Mouse (Mus musculus): ENCODE measurements around the gene Cdkn1b. TPM values are rescaled to one million over a fixed set of nuclear protein-coding genes. Genes with fewer than 3 reads are reported as not detected.

Cdkn1b gene
- polyA plus RNA-seq, 1 experiment from 2014 or later, result 17.0 TPM

- Histone ChIP-seq H3K4me1 (replicated peaks) (peaks cover 44% of the 10 kb centered on the region), H3K27me3 (no peaks in the 10 kb centered on the region), H3K4me3 (no peak overlapping the region), H3K9ac (no peak overlapping the region), H3K36me3 (no peaks in the 10 kb centered on the region), H3K4me2 (no peak overlapping the region), H3K27ac (replicated peaks) (no peak overlapping the region), H3K9me3 (no peaks in the 10 kb centered on the region)
- WGBS, result 68% methylated on average over 4 of the region's 4 CpGs
- ATAC-seq (ENCODE audit: low FRiP score, low read depth), result no peak
These were observed 5.6 kb downstream of the Cdkn1b start for GRCm38 (mm10) chr6:134925673-134926337.

- no peak for ATAC-seq (ENCODE audit: low FRiP score, low read depth)
- Histone ChIP-seq H3K27me3 (no peaks in the 10 kb centered on the region), H3K9me3 (no peaks in the 10 kb centered on the region), H3K4me1 (replicated peaks) (peaks cover 44% of the 10 kb centered on the region), H3K36me3 (no peaks in the 10 kb centered on the region), H3K27ac (replicated peaks) (peak overlapping the region; percentile 88; the same call in 1 of the 2 replicates), H3K9ac (no peak overlapping the region), H3K4me3 (peak overlapping the region; percentile 65), H3K4me2 (peak overlapping the region; percentile 84)
- 31% methylated on average over 3 of the region's 3 CpGs for WGBS
These were observed 6.1 kb downstream of the Cdkn1b start for GRCm38 (mm10) chr6:134926338-134926705.

- no peaks in the 10 kb centered on the region for H3K9me3 ChIP-seq
- WGBS, result under 1% methylated on average over 63 of the region's 63 CpGs
- ATAC-seq (ENCODE audit: low FRiP score, low read depth), result peak; percentile 65
These were observed 6.8 kb downstream of the Cdkn1b start for GRCm38 (mm10) chr6:134926803-134927594.

GRCm38 (mm10) chr6:134927595-134928095 is 7.4 kb downstream of the Cdkn1b start:
- Histone ChIP-seq H3K9ac (peak overlapping the region; percentile 52), H3K4me1 (replicated peaks) (peaks cover 34% of the 10 kb centered on the region), H3K9me3 (no peaks in the 10 kb centered on the region), H3K4me3 (peak overlapping the region; percentile 65), H3K4me2 (peak overlapping the region; percentile 84), H3K27me3 (no peaks in the 10 kb centered on the region), H3K36me3 (no peaks in the 10 kb centered on the region), H3K27ac (replicated peaks) (peak overlapping the region; percentile 88)
- WGBS, result 4% methylated on average over 13 of the region's 13 CpGs
- peak; percentile 42; the same call in 1 of the 2 replicates for ATAC-seq (ENCODE audit: low FRiP score, low read depth)

More at GRCm38 (mm10) chr6:134926803-134927594, 6.8 kb downstream of the Cdkn1b start:
- Histone ChIP-seq H3K4me1 (replicated peaks) (peaks cover 40% of the 10 kb centered on the region), H3K4me3 (peak overlapping the region; percentile 65), H3K36me3 (no peaks in the 10 kb centered on the region), H3K27me3 (no peaks in the 10 kb centered on the region), H3K27ac (replicated peaks) (peak overlapping the region; percentile 88), H3K9ac (peak overlapping the region; percentile 52), H3K4me2 (peak overlapping the region; percentile 84)

- WGBS, result under 1% methylated on average over 63 of the region's 63 CpGs
- Histone ChIP-seq H3K9ac (peak overlapping the region; percentile 52), H3K27ac (replicated peaks) (peak overlapping the region; percentile 88), H3K4me3 (peak overlapping the region; percentile 65), H3K4me1 (replicated peaks) (peaks cover 30% of the 10 kb centered on the region), H3K4me2 (peak overlapping the region; percentile 84), H3K36me3 (no peaks in the 10 kb centered on the region), H3K27me3 (no peaks in the 10 kb centered on the region), H3K9me3 (no peaks in the 10 kb centered on the region)
- peak; percentile 91 for ATAC-seq (ENCODE audit: low FRiP score, low read depth)
These were observed 8.1 kb downstream of the Cdkn1b start for GRCm38 (mm10) chr6:134928096-134928888.

GRCm38 (mm10) chr6:134928889-134929310 is 8.7 kb downstream of the Cdkn1b start:
- no peaks in the 10 kb centered on the region for H3K27me3 ChIP-seq
- WGBS, result 1% methylated on average over 15 of the region's 15 CpGs
- H3K36me3 ChIP-seq, result no peaks in the 10 kb centered on the region
- peaks cover 24% of the 10 kb centered on the region for H3K4me1 ChIP-seq (replicated peaks)
- peak; percentile 31; the same call in 1 of the 2 replicates for ATAC-seq (ENCODE audit: low FRiP score, low read depth)
- peak overlapping the region; percentile 84 for H3K4me2 ChIP-seq
- peak overlapping the region; percentile 52 for H3K9ac ChIP-seq
- peak overlapping the region; percentile 65 for H3K4me3 ChIP-seq
- H3K27ac ChIP-seq (replicated peaks), result peak overlapping the region; percentile 88; the same call in 1 of the 2 replicates
- H3K9me3 ChIP-seq, result no peaks in the 10 kb centered on the region

GRCm38 (mm10) chr6:134929926-134930325 is 9.7 kb downstream of the Cdkn1b start:
- peaks cover 24% of the 10 kb centered on the region for H3K4me1 ChIP-seq (replicated peaks)
- peak overlapping the region; percentile 84 for H3K4me2 ChIP-seq
- 46% methylated on average over 4 of the region's 4 CpGs for WGBS
- H3K36me3 ChIP-seq, result no peaks in the 10 kb centered on the region
- no peak overlapping the region for H3K27ac ChIP-seq (replicated peaks)
- no peaks in the 10 kb centered on the region for H3K9me3 ChIP-seq
- no peaks in the 10 kb centered on the region for H3K27me3 ChIP-seq
- peak overlapping the region; percentile 14 for H3K4me3 ChIP-seq
- H3K9ac ChIP-seq, result no peak overlapping the region
- no peak for ATAC-seq (ENCODE audit: low FRiP score, low read depth)

- Histone ChIP-seq H3K9me3 (no peaks in the 10 kb centered on the region), H3K4me1 (replicated peaks) (peaks cover 24% of the 10 kb centered on the region), H3K9ac (no peak overlapping the region), H3K27me3 (no peaks in the 10 kb centered on the region), H3K27ac (replicated peaks) (no peak overlapping the region), H3K4me3 (peak overlapping the region; percentile 14), H3K36me3 (no peaks in the 10 kb centered on the region), H3K4me2 (peak overlapping the region; percentile 84)
- no peak for ATAC-seq (ENCODE audit: low FRiP score, low read depth)
- 79% methylated on average over 7 of the region's 7 CpGs for WGBS
These were observed 10.2 kb downstream of the Cdkn1b start for GRCm38 (mm10) chr6:134930383-134930782.

- Histone ChIP-seq H3K9ac (no peak overlapping the region), H3K27me3 (no peaks in the 10 kb centered on the region), H3K36me3 (no peaks in the 10 kb centered on the region), H3K9me3 (no peaks in the 10 kb centered on the region), H3K4me2 (0 out of 2 replicates have a peak overlapping the region, but pooled peaks have one; percentile 84), H3K4me3 (no peak overlapping the region), H3K4me1 (replicated peaks) (peaks cover 24% of the 10 kb centered on the region), H3K27ac (replicated peaks) (no peak overlapping the region)
- no peak for ATAC-seq (ENCODE audit: low FRiP score, low read depth)
- WGBS, result 85% methylated on average over 3 of the region's 3 CpGs
These were observed 10.9 kb downstream of the Cdkn1b start for GRCm38 (mm10) chr6:134931146-134931545.

- Histone ChIP-seq H3K4me3 (no peak overlapping the region), H3K27ac (replicated peaks) (no peak overlapping the region), H3K4me2 (peak overlapping the region; percentile 8; the same call in 1 of the 2 replicates), H3K4me1 (replicated peaks) (peaks cover 9% of the 10 kb centered on the region), H3K27me3 (no peaks in the 10 kb centered on the region), H3K9me3 (no peaks in the 10 kb centered on the region), H3K36me3 (no peaks in the 10 kb centered on the region), H3K9ac (no peak overlapping the region)
- no peak for ATAC-seq (ENCODE audit: low FRiP score, low read depth)
- WGBS, result 75% methylated on average over 12 of the region's 12 CpGs
These were observed 12.4 kb downstream of the Cdkn1b start for GRCm38 (mm10) chr6:134932486-134933206.

GRCm38 (mm10) chr6:134933207-134933558 is 13.0 kb downstream of the Cdkn1b start:
- 84% methylated on average over 2 of the region's 2 CpGs for WGBS
- Histone ChIP-seq H3K9ac (no peak overlapping the region), H3K4me2 (no peak overlapping the region), H3K9me3 (no peaks in the 10 kb centered on the region), H3K36me3 (no peaks in the 10 kb centered on the region), H3K4me1 (replicated peaks) (peaks cover 6% of the 10 kb centered on the region), H3K27ac (replicated peaks) (no peak overlapping the region), H3K27me3 (no peaks in the 10 kb centered on the region), H3K4me3 (no peak overlapping the region)
- ATAC-seq (ENCODE audit: low FRiP score, low read depth), result no peak
